Mouse (Mus musculus) CH12.LX (cell line): ENCODE data around the gene Ythdf2. TPM values are rescaled to one million over a fixed set of nuclear protein-coding genes. Genes with fewer than 3 reads are reported as not detected.

Experiments used
- DNase-seq: peaks from one replicate; pipeline ENCODE4 v3.0.0-alpha.2; 2013; ENCODE audit errors: extremely low read depth
- H3K27ac ChIP-seq: 2 replicates; pipeline ENCODE4 v1.5.1; 2012; ENCODE audit warnings: low read depth, mild to moderate bottlenecking, control low read depth, moderate library complexity; ENCODE audit not compliant: insufficient read depth
- H3K27me3 ChIP-seq: replicated peaks from 2 replicates; pipeline ENCODE3; 2012; ENCODE audit warnings: inconsistent platforms
- H3K36me3 ChIP-seq, 2 experiments: replicated peaks in 1 of 2; 2 replicates each; pipeline versions ENCODE3 to v1.6.1; 2012; ENCODE audit warnings: inconsistent platforms in 1 of 2, low read length in 1 of 2, mild to moderate bottlenecking in 1 of 2, mixed read lengths in 1 of 2, moderate library complexity in 1 of 2; ENCODE audit not compliant: control insufficient read depth in 1 of 2, insufficient read depth in 1 of 2
- H3K4me1 ChIP-seq, 2 experiments: 2 replicates each; pipeline ENCODE4 v1.6.1; 2012; ENCODE audit warnings: inconsistent platforms in 1 of 2, moderate library complexity in 1 of 2; ENCODE audit not compliant: insufficient read depth in 2 of 2, control insufficient read depth in 1 of 2
- H3K4me2 ChIP-seq: 2 replicates; pipeline ENCODE4 v1.6.1; 2012; ENCODE audit warnings: low read depth, mild to moderate bottlenecking, control low read depth; ENCODE audit not compliant: poor library complexity, insufficient read depth, severe bottlenecking
- H3K4me3 ChIP-seq, 3 experiments: fragments of 150-350 bp in 1 of 3; sonication (generic) in 1 of 3; replicated peaks in 1 of 3; 2 replicates each; pipeline versions ENCODE3 to v1.5.1; 2011 to 2012; ENCODE audit warnings: low read depth in 2 of 3, low read length in 2 of 3, mild to moderate bottlenecking in 2 of 3, moderate library complexity in 2 of 3, control low read depth in 1 of 3, improper control_type of control experiment in 1 of 3, inconsistent platforms in 1 of 3, mixed read lengths in 1 of 3; ENCODE audit not compliant: poor library complexity in 1 of 3
- H3K79me2 ChIP-seq: replicated peaks from 2 replicates; pipeline ENCODE4 v1.6.1; 2012; ENCODE audit warnings: mild to moderate bottlenecking, moderate library complexity; ENCODE audit not compliant: control insufficient read depth, poor library complexity, insufficient read depth, severe bottlenecking; ENCODE audit errors: extremely low read depth
- H3K9ac ChIP-seq: 2 replicates; pipeline ENCODE4 v1.6.1; 2012; ENCODE audit warnings: low read depth, mild to moderate bottlenecking, control low read depth, moderate library complexity; ENCODE audit not compliant: insufficient read depth
- H3K9me3 ChIP-seq: replicated peaks from 2 replicates; pipeline ENCODE3; 2012; ENCODE audit warnings: low read length, inconsistent platforms, mixed read lengths
- BHLHE40 ChIP-seq: IDR thresholded peaks from 2 replicates; pipeline ENCODE4 v1.6.1; 2011; ENCODE audit warnings: mild to moderate bottlenecking, low read depth, low read length, improper control_type of control experiment
- CHD1 ChIP-seq: IDR thresholded peaks from 2 replicates; pipeline ENCODE4 v1.6.1; 2012; ENCODE audit warnings: low read depth, low read length, improper control_type of control experiment, inconsistent platforms
- CHD2 ChIP-seq: IDR thresholded peaks from 2 replicates; pipeline ENCODE4 v1.6.1; 2011; ENCODE audit warnings: low read length, improper control_type of control experiment
- CTCF ChIP-seq, 2 experiments: IDR thresholded peaks in 1 of 2; conservative IDR thresholded peaks in 1 of 2; 2 replicates each; pipeline ENCODE4 v1.5.1; 2011 to 2012; ENCODE audit warnings: low read depth in 2 of 2, low read length in 2 of 2, improper control_type of control experiment in 1 of 2, inconsistent platforms in 1 of 2, mild to moderate bottlenecking in 1 of 2, moderate library complexity in 1 of 2
- E2F4 ChIP-seq: IDR thresholded peaks from 2 replicates; pipeline ENCODE4 v1.6.1; 2011; ENCODE audit warnings: low read depth, low read length, improper control_type of control experiment; ENCODE audit not compliant: insufficient replicate concordance
- ELF1 ChIP-seq: IDR thresholded peaks from 2 replicates; pipeline ENCODE4 v1.6.1; 2014; ENCODE audit warnings: low read depth, mild to moderate bottlenecking, inconsistent platforms, low read length, improper control_type of control experiment
- EP300 ChIP-seq: IDR thresholded peaks from 2 replicates; pipeline ENCODE4 v1.6.1; 2011; ENCODE audit warnings: low read length, improper control_type of control experiment
- ETS1 ChIP-seq: conservative IDR thresholded peaks from 2 replicates; pipeline ENCODE4 v1.6.1; 2012; ENCODE audit warnings: low read depth, mild to moderate bottlenecking, inconsistent platforms, low read length, improper control_type of control experiment, moderate library complexity
- GABPA ChIP-seq: IDR thresholded peaks from 2 replicates; pipeline ENCODE4 v1.6.1; 2012; ENCODE audit warnings: low read depth, low read length, improper control_type of control experiment, inconsistent platforms; ENCODE audit not compliant: insufficient replicate concordance
- HCFC1 ChIP-seq: IDR thresholded peaks from 2 replicates; pipeline ENCODE4 v1.6.1; 2012; ENCODE audit warnings: low read depth, mild to moderate bottlenecking, inconsistent platforms, low read length, improper control_type of control experiment
- IRF4 ChIP-seq: IDR thresholded peaks from 2 replicates; pipeline ENCODE4 v1.6.1; 2014; ENCODE audit warnings: low read depth, mild to moderate bottlenecking, inconsistent platforms, low read length, improper control_type of control experiment
- JUN ChIP-seq: IDR thresholded peaks from 2 replicates; pipeline ENCODE4 v1.6.1; 2011; ENCODE audit warnings: low read depth, mild to moderate bottlenecking, low read length, improper control_type of control experiment, moderate library complexity; ENCODE audit not compliant: insufficient read depth
- KAT2A ChIP-seq: IDR thresholded peaks from 2 replicates; pipeline ENCODE4 v1.6.1; 2012; ENCODE audit warnings: low read length, improper control_type of control experiment, inconsistent platforms; ENCODE audit not compliant: insufficient replicate concordance
- MAZ ChIP-seq: IDR thresholded peaks from 2 replicates; pipeline ENCODE4 v1.6.1; 2012; ENCODE audit warnings: low read depth, mild to moderate bottlenecking, inconsistent platforms, low read length, improper control_type of control experiment, moderate library complexity
- MEF2A ChIP-seq: IDR thresholded peaks from 2 replicates; pipeline ENCODE4 v1.6.1; 2014; ENCODE audit warnings: low read depth, mild to moderate bottlenecking, inconsistent platforms, low read length, improper control_type of control experiment, borderline replicate concordance
- MYC ChIP-seq: IDR thresholded peaks from 2 replicates; pipeline ENCODE4 v1.6.1; 2011; ENCODE audit warnings: low read depth, mild to moderate bottlenecking, improper control_type of control experiment, low read length
- NELFE ChIP-seq: IDR thresholded peaks from 2 replicates; pipeline ENCODE4 v1.6.1; 2011; ENCODE audit warnings: low read depth, low read length, improper control_type of control experiment
- NRF1 ChIP-seq: IDR thresholded peaks from 2 replicates; pipeline ENCODE4 v1.6.1; 2014; ENCODE audit warnings: low read depth, mild to moderate bottlenecking, inconsistent platforms, low read length, improper control_type of control experiment, moderate library complexity
- PAX5 ChIP-seq: IDR thresholded peaks from 2 replicates; pipeline ENCODE4 v1.6.1; 2012; ENCODE audit warnings: low read length, inconsistent platforms, mixed read lengths
- POLR2A ChIP-seq: IDR thresholded peaks from 2 replicates; pipeline ENCODE4 v1.6.1; 2011; ENCODE audit warnings: low read depth, mild to moderate bottlenecking, improper control_type of control experiment, low read length
- POLR2AphosphoS2 ChIP-seq: IDR thresholded peaks from 2 replicates; pipeline ENCODE4 v1.6.1; 2011; ENCODE audit warnings: low read depth, low read length, improper control_type of control experiment
- RAD21 ChIP-seq: IDR thresholded peaks from 2 replicates; pipeline ENCODE4 v1.6.1; 2011; ENCODE audit warnings: low read depth, mild to moderate bottlenecking, low read length, improper control_type of control experiment, moderate library complexity
- RCOR1 ChIP-seq: conservative IDR thresholded peaks from 2 replicates; pipeline ENCODE4 v1.6.1; 2012; ENCODE audit warnings: low read depth, mild to moderate bottlenecking, inconsistent platforms, low read length, improper control_type of control experiment
- SIN3A ChIP-seq: IDR thresholded peaks from 2 replicates; pipeline ENCODE4 v1.6.1; 2012; ENCODE audit warnings: low read length, improper control_type of control experiment, inconsistent platforms
- SMC3 ChIP-seq: IDR thresholded peaks from 2 replicates; pipeline ENCODE4 v1.6.1; 2011; ENCODE audit warnings: low read depth, low read length, improper control_type of control experiment
- TBP ChIP-seq: conservative IDR thresholded peaks from 2 replicates; pipeline ENCODE4 v1.6.1; 2011; ENCODE audit warnings: low read depth, low read length, improper control_type of control experiment
- TCF12 ChIP-seq: IDR thresholded peaks from 2 replicates; pipeline ENCODE4 v1.6.1; 2014; ENCODE audit warnings: low read depth, mild to moderate bottlenecking, inconsistent platforms, low read length, improper control_type of control experiment
- UBTF ChIP-seq: IDR thresholded peaks from 2 replicates; pipeline ENCODE4 v1.6.1; 2012; ENCODE audit warnings: low read depth, mild to moderate bottlenecking, inconsistent platforms, low read length, improper control_type of control experiment, moderate library complexity
- USF2 ChIP-seq: conservative IDR thresholded peaks from 2 replicates; pipeline ENCODE4 v1.6.1; 2011; ENCODE audit warnings: low read depth, low read length, improper control_type of control experiment
- ZC3H11A ChIP-seq: IDR thresholded peaks from 2 replicates; pipeline ENCODE4 v1.6.1; 2012; ENCODE audit warnings: low read depth, mild to moderate bottlenecking, inconsistent platforms, low read length, improper control_type of control experiment
- ZKSCAN1 ChIP-seq: IDR thresholded peaks from 2 replicates; pipeline ENCODE4 v1.6.1; 2012; ENCODE audit warnings: low read depth, inconsistent platforms, low read length, improper control_type of control experiment, borderline replicate concordance
- ZMIZ1 ChIP-seq: IDR thresholded peaks from 2 replicates; pipeline ENCODE4 v1.6.1; 2012; ENCODE audit warnings: low read depth, mild to moderate bottlenecking, inconsistent platforms, low read length, improper control_type of control experiment
- ZNF384 ChIP-seq: IDR thresholded peaks from 2 replicates; pipeline ENCODE4 v1.6.1; 2012; ENCODE audit warnings: low read depth, low read length, improper control_type of control experiment, inconsistent platforms
- dilution Hi-C: fragments of 300-500 bp; cut with MboI; formaldehyde crosslinking; loops from 2 replicates; pipeline ENCODE4 v1.14.3; 2020; ENCODE audit warnings: low sequenced_read_pairs; ENCODE audit not compliant: extremely low pct_unique_long_range_greater_than_20kb, extremely low pct_ligation_motif_present
- in situ Hi-C: fragments of 300-500 bp; cut with MboI; formaldehyde crosslinking; loops from 3 replicates; pipeline ENCODE4 v1.14.3; 2019; ENCODE audit warnings: low sequenced_read_pairs, low pct_ligation_motif_present, low pct_unique_long_range_greater_than_20kb, mixed read lengths
- polyA plus RNA-seq: library from polyadenylated mRNA; unstranded; fragments of >175 nt; gene quantifications from 2 replicates; pipeline ENCODE4 v1.2.1, GENCODE M21; 2012; ENCODE audit warnings: low read depth; ENCODE audit not compliant: insufficient read length
- total RNA-seq, 2 experiments: library from RNA; depleted of rRNA; stranded (reverse); fragments of 300-350 nt in 1 of 2; fragments of >200 nt in 1 of 2; gene quantifications; 2 replicates each; pipeline ENCODE4 v1.2.3; 2012 to 2014

The Ythdf2 gene
- total and polyA plus RNA-seq, 3 experiments, result 51.6 to 78.3 (median 56.5) TPM

DNA sequence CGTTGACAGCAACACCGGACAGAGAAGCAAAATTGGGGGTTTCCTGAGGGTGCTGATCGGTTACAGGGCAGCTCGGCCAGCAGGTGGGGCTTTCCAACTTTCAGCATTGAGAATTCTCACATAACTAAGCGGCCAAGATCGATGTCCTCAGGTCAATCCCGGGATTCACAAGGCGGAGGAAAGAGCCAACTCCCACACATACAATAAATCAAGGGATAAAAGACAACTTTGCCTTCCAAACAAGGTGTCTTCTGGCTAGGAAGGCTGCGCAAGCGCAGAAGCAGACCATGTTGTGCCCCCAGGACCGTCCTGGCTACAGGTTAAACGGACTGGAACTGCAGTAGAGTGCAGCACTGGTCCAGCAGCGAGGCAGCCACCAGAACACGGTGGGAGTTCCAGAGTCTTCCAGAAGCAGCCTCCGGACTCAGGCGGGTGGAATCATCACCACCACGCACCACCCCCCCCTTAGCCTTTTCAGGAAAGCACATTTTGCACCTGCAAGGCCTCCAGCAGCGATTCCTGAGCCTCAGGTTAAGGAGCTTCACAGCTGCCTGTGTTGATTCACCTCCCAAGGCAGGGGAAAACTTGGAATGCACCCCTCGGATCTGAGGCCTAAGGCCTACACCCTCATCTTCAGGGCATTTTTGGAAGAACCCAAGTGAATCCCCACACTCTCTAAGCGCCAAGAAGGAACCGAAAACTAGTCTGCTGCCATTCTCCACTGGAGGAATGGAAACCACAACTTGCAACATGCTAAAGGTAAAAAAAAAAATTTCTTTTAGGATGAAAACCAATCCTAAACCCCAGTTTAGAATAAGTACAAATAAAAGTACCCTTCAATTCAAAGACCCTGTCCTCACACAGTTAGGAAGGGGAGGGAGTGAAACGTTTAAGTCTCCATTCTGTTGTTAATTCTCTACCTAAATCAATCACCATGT lies 30.1 kb downstream of the Ythdf2 start:
- peak; percentile 47 for DNase-seq
- no peak overlapping the region for H3K4me3 ChIP-seq
- peak overlapping the region; percentile 78 for H3K27ac ChIP-seq
- H3K79me2 ChIP-seq, result peaks cover 20% of the 10 kb centered on the region
- in situ Hi-C loops (loop anchor here (5.0 to 25.0 kb wide), 2 partner anchors 85 to 230 kb away; partner anchors contain the start of gene Phactr4), dilution Hi-C loops (no loop called here)
- H3K4me1 ChIP-seq, result peaks cover 10 to 77% of the 10 kb centered on the region in 2 experiments
- peak overlapping the region; percentile 42 for H3K9ac ChIP-seq
- peak overlapping the region; percentile 73 for H3K4me2 ChIP-seq
- H3K36me3 ChIP-seq, result peaks cover 12 to 39% of the 10 kb centered on the region in 2 experiments
- H3K27me3 ChIP-seq, result no peaks in the 10 kb centered on the region
- no peak for TF ChIP-seq UBTF
- 0 out of 2 replicates have a peak, but pooled peaks have one; percentile 56 for TF ChIP-seq SIN3A
- TF ChIP-seq ETS1, result no peak
- no peak for TF ChIP-seq E2F4
- TF ChIP-seq ELF1, result no peak
- TF ChIP-seq MEF2A, result no peak
- TF ChIP-seq NRF1, result peak; percentile 65
- TF ChIP-seq NELFE, result no peak
- no peak for TF ChIP-seq GABPA
- TF ChIP-seq TCF12, result no peak
- TF ChIP-seq RAD21, result peak; percentile 27
- 0 out of 2 replicates have a peak, but pooled peaks have one; percentile 9 for TF ChIP-seq MYC
- no peak for TF ChIP-seq USF2
- no peak for TF ChIP-seq KAT2A
- no peak for TF ChIP-seq TBP
- no peak for TF ChIP-seq MAZ
- TF ChIP-seq POLR2AphosphoS2, result no peak
- TF ChIP-seq HCFC1, result no peak
- TF ChIP-seq IRF4, result peak; percentile 71
- TF ChIP-seq CTCF (conservative IDR thresholded peaks at IDR 0.05 in 1 of 2, IDR thresholded peaks at IDR 0.05 in 1 of 2; ENCODE audit: low read depth in 2 of 2, low read length in 2 of 2), result peak in 1 of 2 experiments; percentile 68; a peak in 2 of 4 replicates
- no peak for TF ChIP-seq CHD1
- peak; percentile 59 for TF ChIP-seq SMC3
- peak; percentile 86 for TF ChIP-seq ZNF384
- TF ChIP-seq BHLHE40, result peak; percentile 46; the same call in 1 of the 2 replicates
- no peak for TF ChIP-seq PAX5
- TF ChIP-seq ZKSCAN1, result no peak
- TF ChIP-seq CHD2, result peak; percentile 26
- TF ChIP-seq POLR2A, result no peak
- no peak for TF ChIP-seq JUN
- no peak for TF ChIP-seq ZMIZ1
- TF ChIP-seq RCOR1, result peak; percentile 55; the same call in 1 of the 2 replicates
- no peak for TF ChIP-seq ZC3H11A
- peak; percentile 83 for TF ChIP-seq EP300
- no peaks in the 10 kb centered on the region for H3K9me3 ChIP-seq
